Mouse (Mus musculus) hindbrain, postnatal 0 days (tissue): ENCODE data around the gene Dyrk3. TPM values are rescaled to one million over a fixed set of nuclear protein-coding genes. Genes with fewer than 3 reads are reported as not detected.
A peak's percentile ranks its signal among the peaks of the same experiment; 100 is the strongest.

ENCODE experiments used
- ATAC-seq: fragments of 200-750 bp; cut with Nextera tagmentation; 2 replicates; pipeline ENCODE4 v1.8.0; 2017; ENCODE audit warnings: mild to moderate bottlenecking, moderate TSS enrichment, moderate library complexity
- DNase-seq: peaks from one replicate; pipeline ENCODE4 v3.0.0-alpha.2; 2015; ENCODE audit warnings: low spot score
- H3K27ac ChIP-seq: fragments of 300-500 bp; sonication (generic); 2 replicates; pipeline ENCODE4 v1.5.1; 2014; ENCODE audit warnings: mild to moderate bottlenecking
- H3K27me3 ChIP-seq: fragments of 300-500 bp; sonication (generic); 2 replicates; pipeline ENCODE4 v1.6.1; 2014; ENCODE audit warnings: low read length, mixed read lengths; ENCODE audit not compliant: insufficient read depth
- H3K36me3 ChIP-seq: fragments of 300-500 bp; sonication (generic); 2 replicates; pipeline ENCODE4 v1.6.1; 2014; ENCODE audit warnings: low read length, mixed read lengths; ENCODE audit not compliant: insufficient read depth
- H3K4me1 ChIP-seq: fragments of 300-500 bp; sonication (generic); 2 replicates; pipeline ENCODE4 v1.6.1; 2014; ENCODE audit warnings: antibody characterized with exemption, low read length, mixed read lengths; ENCODE audit not compliant: insufficient read depth
- H3K4me2 ChIP-seq: fragments of 300-500 bp; sonication (generic); 2 replicates; pipeline ENCODE4 v1.6.1; 2014; ENCODE audit warnings: low read depth, mild to moderate bottlenecking, low read length, moderate library complexity, mixed read lengths
- H3K4me3 ChIP-seq: fragments of 300-500 bp; sonication (generic); 2 replicates; pipeline ENCODE4 v1.5.1; 2014; ENCODE audit warnings: low read length
- H3K9ac ChIP-seq: fragments of 300-500 bp; sonication (generic); replicated peaks from 2 replicates; pipeline ENCODE4 v1.6.1; 2014; ENCODE audit warnings: mild to moderate bottlenecking, low read length, moderate library complexity, mixed read lengths
- H3K9me3 ChIP-seq: fragments of 300-500 bp; sonication (generic); 2 replicates; pipeline ENCODE4 v1.6.1; 2016; ENCODE audit warnings: low read length, mixed read lengths
- CTCF ChIP-seq: IDR thresholded peaks from 2 replicates; pipeline ENCODE4 v1.5.1; 2016; ENCODE audit warnings: antibody characterized with exemption, control low read depth, low read depth
- WGBS: fragments of 180-500 bp; shearing (Covaris S2); extraction: QIAGEN DNeasy Blood & Tissue Kit; methylation state at CpG from one replicate; pipeline ENCODE4 v1.1.7; 2014; 5-methylcytosine and 5-hydroxymethylcytosine counted together
- polyA plus RNA-seq: library from polyadenylated mRNA; unstranded; fragments of >200 nt; fragmentation: Nextera tagmentation; extraction: Ambion mirVana; gene quantifications from 2 replicates; pipeline ENCODE4 v1.2.1, GENCODE M21; 2015
- total RNA-seq: library from RNA; depleted of rRNA; stranded (reverse); fragments of >200 nt; gene quantifications from 2 replicates; pipeline ENCODE4 v1.2.3, GENCODE M21; 2014

Gene Dyrk3
- total and polyA plus RNA-seq, 2 experiments from 2014 or later: 8.9 to 10.2 TPM

GRCm38 (mm10) chr1:131183201-131183600 lies 45.1 kb upstream of the Dyrk3 start:
- Histone ChIP-seq H3K36me3 (peaks cover 14% of the 10 kb centered on the region), H3K4me3 (no peak overlapping the region), H3K27ac (no peak overlapping the region), H3K9me3 (no peaks in the 10 kb centered on the region), H3K27me3 (no peaks in the 10 kb centered on the region), H3K9ac (no peak overlapping the region), H3K4me2 (no peak overlapping the region), H3K4me1 (no peaks in the 10 kb centered on the region)
- ATAC-seq: no peak
- 82% methylated on average over 7 of the region's 7 CpGs for WGBS
- no peak for DNase-seq
- no peak for TF ChIP-seq CTCF

- Histone ChIP-seq H3K27me3 (no peaks in the 10 kb centered on the region), H3K4me2 (no peak overlapping the region), H3K9me3 (no peaks in the 10 kb centered on the region), H3K4me3 (no peak overlapping the region), H3K36me3 (peaks cover 22% of the 10 kb centered on the region), H3K4me1 (no peaks in the 10 kb centered on the region), H3K9ac (no peak overlapping the region), H3K27ac (no peak overlapping the region)
- ATAC-seq (peak; percentile 66; the same call in 1 of the 2 replicates), DNase-seq (peak; percentile 85)
- 59% methylated on average over 9 of the region's 9 CpGs for WGBS
- peak; percentile 92 for TF ChIP-seq CTCF
Observed at GRCm38 (mm10) chr1:131181642-131182527, 43.7 kb upstream of the Dyrk3 start.

GRCm38 (mm10) chr1:131180386-131180785 lies 42.2 kb upstream of the Dyrk3 start:
- no peak for DNase-seq
- no peak overlapping the region for H3K9ac ChIP-seq
- H3K4me3 ChIP-seq: no peak overlapping the region
- no peak overlapping the region for H3K4me2 ChIP-seq
- H3K27me3 ChIP-seq: no peaks in the 10 kb centered on the region
- H3K27ac ChIP-seq: no peak overlapping the region
- TF ChIP-seq CTCF: no peak
- 93% methylated on average over 7 of the region's 7 CpGs for WGBS
- no peaks in the 10 kb centered on the region for H3K4me1 ChIP-seq
- H3K36me3 ChIP-seq: peaks cover 28% of the 10 kb centered on the region
- H3K9me3 ChIP-seq: no peaks in the 10 kb centered on the region
- ATAC-seq: no peak

- no peak for ATAC-seq
- no peak for TF ChIP-seq CTCF
- H3K9ac ChIP-seq: no peak overlapping the region
- H3K4me2 ChIP-seq: no peak overlapping the region
- no peaks in the 10 kb centered on the region for H3K4me1 ChIP-seq
- no peaks in the 10 kb centered on the region for H3K9me3 ChIP-seq
- no peak overlapping the region for H3K4me3 ChIP-seq
- peaks cover 40% of the 10 kb centered on the region for H3K36me3 ChIP-seq
- WGBS: 89% methylated on average over 5 of the region's 5 CpGs
- no peak overlapping the region for H3K27ac ChIP-seq
- H3K27me3 ChIP-seq: no peaks in the 10 kb centered on the region
- DNase-seq: no peak
Observed at GRCm38 (mm10) chr1:131178083-131178482, 39.9 kb upstream of the Dyrk3 start.

GRCm38 (mm10) chr1:131177249-131177648 lies 39.1 kb upstream of the Dyrk3 start:
- Histone ChIP-seq H3K27me3 (no peaks in the 10 kb centered on the region), H3K36me3 (peaks cover 42% of the 10 kb centered on the region), H3K4me2 (no peak overlapping the region), H3K4me3 (no peak overlapping the region), H3K9me3 (no peaks in the 10 kb centered on the region), H3K9ac (no peak overlapping the region), H3K27ac (no peak overlapping the region), H3K4me1 (no peaks in the 10 kb centered on the region)
- no peak; the same call in 1 of the 2 replicates for ATAC-seq
- TF ChIP-seq CTCF: no peak
- WGBS: 53% methylated on average over 4 of the region's 4 CpGs
- no peak for DNase-seq

- H3K4me1 ChIP-seq: no peaks in the 10 kb centered on the region
- no peak overlapping the region for H3K4me2 ChIP-seq
- no peak overlapping the region for H3K9ac ChIP-seq
- no peak overlapping the region for H3K27ac ChIP-seq
- peaks cover 53% of the 10 kb centered on the region for H3K36me3 ChIP-seq
- no peak for TF ChIP-seq CTCF
- H3K4me3 ChIP-seq: no peak overlapping the region
- ATAC-seq: no peak
- DNase-seq: no peak
- no peaks in the 10 kb centered on the region for H3K9me3 ChIP-seq
- no peaks in the 10 kb centered on the region for H3K27me3 ChIP-seq
- WGBS: 97% methylated on average over 8 of the region's 8 CpGs
Observed at GRCm38 (mm10) chr1:131175819-131176218, 37.7 kb upstream of the Dyrk3 start.

- WGBS: 100% methylated on average over 1 of the region's 1 CpGs
- ATAC-seq: no peak
- DNase-seq: no peak
- H3K4me2 ChIP-seq: no peak overlapping the region
- no peaks in the 10 kb centered on the region for H3K4me1 ChIP-seq
- peaks cover 57% of the 10 kb centered on the region for H3K36me3 ChIP-seq
- no peak overlapping the region for H3K4me3 ChIP-seq
- no peaks in the 10 kb centered on the region for H3K9me3 ChIP-seq
- no peaks in the 10 kb centered on the region for H3K27me3 ChIP-seq
- no peak overlapping the region for H3K9ac ChIP-seq
- no peak overlapping the region for H3K27ac ChIP-seq
- TF ChIP-seq CTCF: no peak
Observed at GRCm38 (mm10) chr1:131175189-131175588, 37.0 kb upstream of the Dyrk3 start.
